Mouse (Mus musculus): ENCODE results near the gene Hnmt.
"Not testable (repeated sequence)": the region's sequence is repeated elsewhere in the genome, so short reads cannot be mapped to it uniquely, and the experiment has no call there.

GRCm38 (mm10) chr2:23960659-23961274, 88.4 kb downstream of the Hnmt start:
- not testable (repeated sequence) for TF ChIP-seq POLR2A (IDR thresholded peaks at IDR 0.05; ENCODE audit: low read depth, low read length); CTCF (IDR thresholded peaks at IDR 0.05; ENCODE audit: borderline replicate concordance, insufficient read depth, low read length)
